Mouse (Mus musculus) brain, embryonic 18.5 days (tissue): ENCODE data around the gene Ccno.
A peak's percentile ranks its signal among the peaks of the same experiment; 100 is the strongest.
"Not testable (repeated sequence)": the region's sequence is repeated elsewhere in the genome, so short reads cannot be mapped to it uniquely, and the experiment has no call there.

Experiments
- DNase-seq: peaks from one replicate; pipeline ENCODE4 v3.0.0-alpha.2; 2012; ENCODE audit warnings: low read depth, low spot score

Ccno gene

GRCm38 (mm10) chr13:113000576-113001318 lies 13.1 kb downstream of the Ccno start:
- DNase-seq = no peak

- DNase-seq = no peak
Measured at GRCm38 (mm10) chr13:113012683-113013082, 25.1 kb downstream of the Ccno start.

GRCm38 (mm10) chr13:113013174-113013953 lies 25.8 kb downstream of the Ccno start:
- not testable (repeated sequence) for DNase-seq

- no peak for DNase-seq
Measured at GRCm38 (mm10) chr13:113021521-113021920, 33.9 kb downstream of the Ccno start.

- DNase-seq = no peak
Measured at GRCm38 (mm10) chr13:113022467-113022866, 34.9 kb downstream of the Ccno start.

- DNase-seq = no peak
Measured at GRCm38 (mm10) chr13:113023274-113024143, 35.9 kb downstream of the Ccno start.

GRCm38 (mm10) chr13:113031351-113031750 lies 43.7 kb downstream of the Ccno start:
- DNase-seq = no peak

GRCm38 (mm10) chr13:113031792-113032571 lies 44.4 kb downstream of the Ccno start:
- DNase-seq = no peak

- DNase-seq = no peak
Measured at GRCm38 (mm10) chr13:113032831-113033230, 45.2 kb downstream of the Ccno start.

GRCm38 (mm10) chr13:113034271-113034886 lies 46.8 kb downstream of the Ccno start:
- DNase-seq = no peak

- DNase-seq = no peak
Measured at GRCm38 (mm10) chr13:113034950-113035421, 47.4 kb downstream of the Ccno start, which contains the start of gene Cdc20b. Gene Cdc20b (plus strand): TSS chr13:113035111.

GRCm38 (mm10) chr13:113035852-113036251 lies 48.2 kb downstream of the Ccno start:
- DNase-seq = peak; percentile 77
